Mouse (Mus musculus): ENCODE results near the gene Obox8. TPM values are rescaled to one million over a fixed set of nuclear protein-coding genes. Genes with fewer than 3 reads are reported as not detected.

Obox8 gene
- not detected in 2 replicates for polyA plus RNA-seq (2015; fragmentation: Nextera tagmentation; extraction: Ambion mirVana)

DNA sequence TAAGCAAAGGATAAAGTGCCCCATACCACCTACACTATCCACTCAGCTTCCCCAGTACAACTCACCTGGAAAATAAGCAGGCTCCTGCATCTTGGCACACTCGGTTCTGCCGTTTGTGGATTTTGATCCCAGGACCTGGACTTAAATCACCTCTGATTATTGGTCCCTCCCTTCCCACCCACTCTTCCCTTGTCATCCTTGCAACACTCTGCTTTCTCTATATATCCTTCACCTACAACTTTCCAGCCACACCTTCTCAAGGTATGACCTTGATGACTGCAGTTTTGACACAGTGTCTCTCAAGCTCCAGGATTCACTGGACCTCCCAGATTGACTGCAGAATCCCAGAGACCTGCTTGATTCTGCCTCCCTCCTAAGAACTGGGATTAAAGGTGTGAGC, at the start of gene Obox8:
TSS of gene Obox8 (minus strand) at position 101 of the 400 bp plus-strand sequence.
- Histone ChIP-seq H3K36me3 (no peaks in the 10 kb centered on the region), H3K4me2 (no peak within 1 kb of the TSS), H3K27ac (no peak within 1 kb of the TSS), H3K4me1 (no peaks in the 10 kb centered on the region), H3K9me3 (peaks cover 17% of the 10 kb centered on the region; the same call in 1 of the 2 replicates), H3K4me3 (no peak within 1 kb of the TSS), H3K9ac (no peak within 1 kb of the TSS), H3K27me3 (no peaks in the 10 kb centered on the region)
- 91% methylated on average over 2 of the region's 2 CpGs for WGBS
- no peak for ATAC-seq (ENCODE audit: insufficient number of reproducible peaks, low FRiP score, low TSS enrichment, low read depth)

DNA sequence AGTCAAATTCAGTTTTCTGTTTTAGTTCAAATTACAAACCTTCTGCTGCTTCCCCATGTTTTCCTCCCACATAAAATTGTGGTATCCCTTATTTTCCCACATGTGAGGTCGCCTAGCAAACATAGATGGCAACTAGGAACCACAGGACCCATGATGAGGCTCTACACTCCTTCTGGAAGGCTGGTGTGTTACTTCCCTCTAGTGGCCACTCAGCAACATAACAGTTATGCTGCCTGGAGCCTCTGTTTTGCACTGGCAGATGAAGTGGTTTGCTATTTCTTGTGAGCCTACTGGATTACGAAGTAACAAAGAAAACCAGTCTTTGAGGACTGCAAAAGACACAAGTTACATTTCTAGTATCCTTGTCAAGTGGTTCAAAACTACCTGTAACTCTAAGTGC, 16.1 kb downstream of the Obox8 start:
- no peaks in the 10 kb centered on the region for H3K9me3 ChIP-seq
- H3K27me3 ChIP-seq: no peaks in the 10 kb centered on the region
- no peaks in the 10 kb centered on the region for H3K4me1 ChIP-seq
- WGBS: 33% methylated on average over 2 of the region's 2 CpGs
- no peak for ATAC-seq (ENCODE audit: insufficient number of reproducible peaks, low FRiP score, low TSS enrichment, low read depth)
- no peak overlapping the region for H3K27ac ChIP-seq
- no peak overlapping the region for H3K4me2 ChIP-seq
- H3K36me3 ChIP-seq: no peaks in the 10 kb centered on the region
- H3K4me3 ChIP-seq: no peak overlapping the region
- H3K9ac ChIP-seq: no peak overlapping the region

DNA sequence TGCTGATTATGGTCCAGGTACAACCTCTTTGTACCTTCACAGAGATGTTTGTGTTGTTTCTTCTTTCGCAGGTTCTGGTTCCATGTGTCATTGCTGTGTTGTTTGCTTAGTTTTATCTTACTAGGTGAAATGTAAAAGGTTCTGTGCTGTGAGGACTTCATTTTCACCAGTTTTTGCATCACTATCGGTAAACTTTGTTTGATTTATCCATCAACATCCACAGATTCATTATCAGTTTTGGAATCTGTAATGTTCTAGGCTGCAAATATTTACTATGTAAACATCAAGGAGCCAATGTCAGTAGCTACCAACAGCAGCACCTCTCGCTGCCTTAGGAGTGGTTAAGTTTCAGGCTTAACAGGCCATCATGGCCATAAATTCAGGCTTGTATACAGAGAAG, 24.7 kb downstream of the Obox8 start:
- H3K27me3 ChIP-seq: no peaks in the 10 kb centered on the region
- H3K36me3 ChIP-seq: no peaks in the 10 kb centered on the region
- H3K4me1 ChIP-seq: no peaks in the 10 kb centered on the region
- peaks cover 7% of the 10 kb centered on the region; the same call in 1 of the 2 replicates for H3K9me3 ChIP-seq
- no peak overlapping the region for H3K4me3 ChIP-seq
- WGBS: 76% methylated on average over 3 of the region's 3 CpGs
- ATAC-seq (ENCODE audit: insufficient number of reproducible peaks, low FRiP score, low TSS enrichment, low read depth): no peak
- no peak overlapping the region for H3K27ac ChIP-seq
- no peak overlapping the region for H3K4me2 ChIP-seq
- no peak overlapping the region for H3K9ac ChIP-seq

DNA sequence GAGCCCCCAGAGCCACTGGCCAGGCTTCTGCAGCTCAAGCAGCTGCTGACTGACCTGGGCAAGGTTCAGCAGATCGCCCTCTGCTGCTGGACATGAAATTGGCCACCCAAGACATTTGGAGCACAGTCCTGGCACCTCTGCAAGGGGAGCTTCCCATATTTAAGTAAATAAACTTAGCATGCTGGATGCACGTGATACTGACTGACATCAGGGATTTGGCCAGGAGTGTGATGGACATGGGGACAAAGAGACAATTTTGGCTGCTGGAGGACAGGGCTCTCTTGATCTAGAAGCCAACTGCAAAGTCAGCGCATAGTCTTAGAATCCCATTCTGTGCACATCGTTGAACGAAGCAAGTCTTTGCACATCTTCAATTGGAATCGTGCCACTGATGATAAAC, 25.8 kb downstream of the Obox8 start:
- H3K4me3 ChIP-seq: no peak overlapping the region
- H3K27me3 ChIP-seq: no peaks in the 10 kb centered on the region
- H3K27ac ChIP-seq: no peak overlapping the region
- H3K9me3 ChIP-seq: peaks cover 7% of the 10 kb centered on the region; the same call in 1 of the 2 replicates
- no peak for ATAC-seq (ENCODE audit: insufficient number of reproducible peaks, low FRiP score, low TSS enrichment, low read depth)
- H3K36me3 ChIP-seq: no peaks in the 10 kb centered on the region
- H3K4me2 ChIP-seq: no peak overlapping the region
- WGBS: 77% methylated on average over 6 of the region's 6 CpGs
- no peak overlapping the region for H3K9ac ChIP-seq
- no peaks in the 10 kb centered on the region for H3K4me1 ChIP-seq

Other genes starting within 250 kb of the Obox8 start
- not detected in 2 replicates for gene Sult2a3, start 210.5 kb downstream of the Obox8 start, polyA plus RNA-seq (2015; fragmentation: Nextera tagmentation; extraction: Ambion mirVana)
- not detected in 2 replicates for gene Sult2a6, start 78.7 kb downstream of the Obox8 start, polyA plus RNA-seq (2015; fragmentation: Nextera tagmentation; extraction: Ambion mirVana)
- gene Sult2a8, start 113.2 kb upstream of the Obox8 start, polyA plus RNA-seq (2015; fragmentation: Nextera tagmentation; extraction: Ambion mirVana): not detected in 2 replicates
- gene Sult2a7, start 160.7 kb upstream of the Obox8 start, polyA plus RNA-seq (2015; fragmentation: Nextera tagmentation; extraction: Ambion mirVana): not detected in 2 replicates
- 0.14 and 0.50 TPM in 2 replicates for gene Vmn1r90, start 229.9 kb upstream of the Obox8 start, polyA plus RNA-seq (2015; fragmentation: Nextera tagmentation; extraction: Ambion mirVana)

Measured in limb, embryonic 15.5 days (tissue).